Mouse (Mus musculus) bone marrow macrophage, adult 2 months (primary cell): ENCODE measurements at regions not wholly inside any gene's neighbourhood (a gene's known extent, or its start where the extent isn't known, plus 50 kb on each side); places are given as distances from the start of the nearest gene placed in this dataset.

Experiments used
- CTCF ChIP-seq: IDR thresholded peaks from 2 replicates; pipeline ENCODE4 v1.5.1; 2012; ENCODE audit warnings: low read depth, mild to moderate bottlenecking, low read length, moderate library complexity
- POLR2A ChIP-seq: IDR thresholded peaks from 2 replicates; pipeline ENCODE4 v1.6.1; 2012; ENCODE audit warnings: mild to moderate bottlenecking, low read depth, low read length, borderline replicate concordance

DNA sequence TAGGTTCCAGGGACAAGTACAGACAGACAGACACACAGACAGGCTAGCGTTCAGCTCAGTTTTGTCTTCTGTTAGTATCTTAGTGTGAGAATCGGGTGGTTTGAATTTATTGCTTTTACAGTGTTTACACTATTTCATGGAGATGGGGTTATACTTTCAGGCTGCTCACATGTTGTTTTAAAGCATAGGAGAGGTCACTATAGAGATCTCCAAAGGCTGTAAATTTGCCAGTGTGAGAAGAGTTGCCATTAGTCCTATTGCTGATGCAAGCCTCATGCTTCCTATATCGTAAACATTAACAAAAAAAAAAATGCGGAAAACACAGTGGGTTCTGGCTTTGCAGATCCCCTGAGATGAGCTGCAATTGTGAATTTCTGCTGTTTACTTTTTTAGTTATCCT, 75.5 kb upstream of the Eepd1 start:
- TF ChIP-seq CTCF = no peak
- TF ChIP-seq POLR2A = no peak
